Mouse (Mus musculus) cerebellum, adult 2 months (tissue): Measurements from ENCODE around the gene Chn1.

Experiments
- CTCF ChIP-seq: fragments of 200-500 bp; IDR thresholded peaks from 2 replicates; pipeline ENCODE4 v1.5.1; 2011; ENCODE audit warnings: low read depth, mild to moderate bottlenecking, control low read depth, low read length, moderate library complexity, borderline replicate concordance; ENCODE audit not compliant: insufficient read depth
- POLR2A ChIP-seq: fragments of 200-500 bp; IDR thresholded peaks from 2 replicates; pipeline ENCODE4 v1.6.1; 2011; ENCODE audit warnings: low read length, control low read depth, borderline replicate concordance; ENCODE audit not compliant: insufficient read depth

- TF ChIP-seq CTCF: no peak
- no peak for TF ChIP-seq POLR2A
Measured at GRCm38 (mm10) chr2:73712481-73712880, 62.7 kb downstream of the Chn1 start.
